Mouse (Mus musculus) heart, adult 18-20 months (tissue): ENCODE measurements around the gene Adgrf1. TPM values are rescaled to one million over a fixed set of nuclear protein-coding genes. Genes with fewer than 3 reads are reported as not detected.

Experiments used
- DNase-seq, 2 experiments: peaks; one replicate each; pipeline ENCODE4 v3.0.0; 2021 to 2022; ENCODE audit warnings: mixed read lengths in 1 of 2
- long read RNA-seq, 2 experiments: library from polyadenylated mRNA; stranded (forward); transcript quantifications; one replicate each; pipeline ENCODE4 v2.0.0; 2021
- total RNA-seq, 2 experiments: library from RNA; stranded (reverse); gene quantifications; 2 replicates each; pipeline ENCODE4 v1.2.3; 2021

The Adgrf1 gene
- total RNA-seq, result not detected
- long read RNA-seq, experiment 1, result 0 reads
- long read RNA-seq, experiment 2, result 0 reads

DNA sequence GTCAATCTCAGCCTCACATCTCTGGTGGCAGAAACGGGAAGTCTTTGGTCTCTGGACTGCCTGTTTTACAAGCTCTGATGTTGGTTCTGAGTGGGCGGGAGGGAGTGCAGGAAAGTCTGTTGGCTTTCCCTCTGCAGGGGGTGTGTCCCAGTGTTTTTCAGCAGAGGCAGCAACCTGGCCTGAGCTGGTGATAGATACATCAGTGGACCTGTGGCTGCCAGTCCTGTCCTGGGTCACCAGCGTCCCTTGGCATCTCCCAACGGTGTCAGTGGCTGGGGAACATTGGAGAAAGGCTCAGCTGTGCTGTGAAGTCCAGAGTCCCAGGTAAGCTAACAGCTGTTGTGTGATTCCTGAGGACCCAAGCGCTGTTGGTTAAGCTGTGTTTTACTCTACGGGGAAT is at the start of gene Adgrf1:
Gene Adgrf1, plus strand, starts transcription at position 169 of the 400 bp plus-strand sequence.
- no peak for DNase-seq

DNA sequence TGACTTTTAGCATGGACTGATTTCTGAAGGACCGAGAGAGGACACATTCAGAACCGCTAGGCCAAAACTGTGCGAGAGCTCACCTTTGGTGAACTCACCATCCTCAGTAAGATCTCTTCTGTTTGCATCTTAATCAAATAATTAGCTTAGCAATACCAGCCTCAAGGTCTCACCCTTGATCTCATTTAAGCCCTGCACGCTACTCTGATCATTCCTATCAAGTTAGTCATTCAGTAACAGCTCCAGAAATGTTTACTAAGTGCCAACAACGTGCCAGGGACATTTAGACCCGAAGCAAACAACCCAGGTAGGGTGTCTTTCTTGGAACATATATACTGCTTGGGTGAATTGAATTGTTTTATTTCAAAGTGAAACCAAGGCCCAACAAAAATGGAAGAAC is 44.0 kb upstream of the Adgrf1 start:
- DNase-seq, result no peak

DNA sequence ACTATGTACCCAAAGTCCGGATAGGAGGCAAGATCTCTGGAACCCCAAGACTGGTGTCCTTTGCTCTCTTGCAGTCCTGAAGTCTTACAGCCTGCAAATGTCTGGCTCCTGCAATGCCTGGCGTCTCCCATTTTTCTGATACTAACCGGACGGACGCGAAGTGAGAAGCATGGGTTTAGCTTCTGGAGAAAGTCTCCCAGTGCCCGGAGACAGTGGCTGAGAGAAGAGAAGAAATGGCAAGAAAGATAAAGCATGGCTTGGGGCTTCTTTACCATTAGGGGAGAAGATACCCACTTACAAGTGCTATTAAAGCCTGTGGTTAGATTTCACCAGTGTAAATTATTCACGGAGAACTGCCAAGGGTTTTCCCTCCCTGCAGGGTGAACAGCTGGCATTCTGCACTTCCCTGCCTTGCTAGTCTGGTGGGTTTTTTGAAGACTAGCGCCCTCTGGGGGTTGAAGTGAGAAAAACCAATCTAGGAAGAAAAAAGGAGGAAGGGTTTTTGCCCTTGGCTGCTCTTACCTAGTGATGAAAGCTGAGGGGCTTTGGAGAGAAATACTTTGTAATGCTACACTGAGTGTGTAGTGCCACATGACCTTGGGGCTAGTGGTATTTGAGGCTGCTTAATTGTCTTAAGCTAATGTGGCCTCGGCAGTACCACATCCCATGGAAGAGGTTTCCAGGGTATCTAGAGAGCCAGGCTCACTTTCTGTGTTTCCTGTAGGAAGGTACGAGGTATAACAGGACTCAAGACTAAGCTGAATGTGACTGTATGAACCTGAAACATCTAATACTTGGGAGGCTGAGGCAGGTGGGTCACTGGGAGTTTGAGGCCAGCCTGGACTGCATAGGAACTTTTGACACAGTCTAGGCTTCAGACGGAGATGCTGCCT is 40.3 kb upstream of the Adgrf1 start:
- peak; percentile 75 to 84 for DNase-seq

GRCm38 (mm10) chr17:43230821-43231220 is 39.3 kb upstream of the Adgrf1 start:
- DNase-seq, result no peak

DNA sequence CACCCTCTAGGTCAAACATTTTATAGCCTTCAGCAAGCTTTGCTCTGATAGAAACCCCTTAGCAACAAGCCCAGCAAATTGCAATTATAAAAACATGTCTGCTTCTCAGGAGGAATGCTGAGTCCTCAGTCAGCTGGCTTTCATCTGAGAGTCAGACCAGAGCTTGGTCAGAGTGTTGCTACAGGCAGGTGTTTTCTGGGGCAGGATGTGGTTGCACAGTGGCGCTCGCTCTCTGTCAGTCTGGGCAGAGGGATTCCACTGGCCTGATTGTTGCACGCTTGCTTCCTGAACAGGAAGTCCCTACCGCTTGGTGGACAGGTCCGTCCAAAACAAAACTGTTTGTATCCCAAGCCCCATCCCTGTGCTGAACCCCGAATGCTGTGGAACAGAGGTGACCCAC is 37.4 kb upstream of the Adgrf1 start:
- peak in 1 of 2 experiments; percentile 27 for DNase-seq

DNA sequence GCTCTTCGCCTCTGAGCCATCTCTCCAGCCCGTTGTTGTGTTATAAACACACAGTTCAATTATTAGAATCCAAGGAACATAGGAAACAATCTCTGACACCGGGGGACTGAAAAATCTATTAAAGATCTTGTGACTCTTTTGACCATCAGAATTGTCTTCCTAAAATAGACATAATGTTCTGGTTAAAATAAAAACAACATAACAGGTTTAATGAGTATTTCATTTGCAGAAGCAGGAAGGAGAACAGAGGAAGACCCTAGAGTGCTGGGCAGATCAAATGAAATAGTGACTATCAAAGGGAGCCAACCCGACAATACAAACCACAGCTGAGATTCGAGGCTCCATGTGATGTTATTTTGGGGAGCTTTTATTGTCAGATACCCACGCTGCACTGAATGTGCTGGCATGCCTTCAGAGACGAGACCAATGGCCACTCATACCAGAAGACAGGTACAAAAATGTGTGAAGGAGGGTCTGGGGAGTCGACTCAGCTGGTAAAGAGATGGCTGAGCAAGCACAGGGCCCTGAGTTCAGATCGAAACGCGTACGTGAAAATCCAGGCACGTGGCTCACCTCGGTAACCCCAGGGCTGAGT is 33.4 kb upstream of the Adgrf1 start:
- peak in 1 of 2 experiments; percentile 44 for DNase-seq

GRCm38 (mm10) chr17:43239035-43239434 is 31.1 kb upstream of the Adgrf1 start:
- DNase-seq, result no peak

- DNase-seq, result peak; percentile 84 to 92
These were observed 29.0 kb upstream of the Adgrf1 start for GRCm38 (mm10) chr17:43241134-43241533.

DNA sequence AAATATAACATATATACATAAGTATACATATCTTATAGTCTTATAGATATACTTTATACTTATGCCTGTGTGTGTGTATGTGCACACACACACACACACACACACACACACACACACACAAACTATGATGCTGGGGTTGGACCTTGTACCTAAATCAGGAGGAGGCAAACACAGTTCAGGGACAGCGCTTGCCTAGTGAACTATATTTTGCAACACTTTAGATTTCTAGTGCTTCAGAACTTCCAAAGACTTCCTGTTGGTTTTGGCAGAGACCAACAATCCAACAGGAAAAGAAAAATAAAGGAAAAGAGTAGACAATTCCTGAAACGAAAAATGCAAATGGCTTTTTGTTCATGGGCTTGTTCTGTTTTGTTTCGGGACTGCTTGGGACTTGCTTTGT is 27.5 kb upstream of the Adgrf1 start:
- DNase-seq, result no peak

GRCm38 (mm10) chr17:43245364-43245763 is 24.8 kb upstream of the Adgrf1 start:
- DNase-seq, result no peak

- no peak for DNase-seq
These were observed 22.9 kb upstream of the Adgrf1 start for GRCm38 (mm10) chr17:43247245-43247644.

GRCm38 (mm10) chr17:43249645-43250044 is 20.5 kb upstream of the Adgrf1 start:
- peak in 1 of 2 experiments; percentile 23 for DNase-seq

- peak; percentile 75 to 77 for DNase-seq
These were observed 18.6 kb upstream of the Adgrf1 start for GRCm38 (mm10) chr17:43251249-43252125.

GRCm38 (mm10) chr17:43252846-43253245 is 17.3 kb upstream of the Adgrf1 start:
- peak; percentile 34 to 49 for DNase-seq

DNA sequence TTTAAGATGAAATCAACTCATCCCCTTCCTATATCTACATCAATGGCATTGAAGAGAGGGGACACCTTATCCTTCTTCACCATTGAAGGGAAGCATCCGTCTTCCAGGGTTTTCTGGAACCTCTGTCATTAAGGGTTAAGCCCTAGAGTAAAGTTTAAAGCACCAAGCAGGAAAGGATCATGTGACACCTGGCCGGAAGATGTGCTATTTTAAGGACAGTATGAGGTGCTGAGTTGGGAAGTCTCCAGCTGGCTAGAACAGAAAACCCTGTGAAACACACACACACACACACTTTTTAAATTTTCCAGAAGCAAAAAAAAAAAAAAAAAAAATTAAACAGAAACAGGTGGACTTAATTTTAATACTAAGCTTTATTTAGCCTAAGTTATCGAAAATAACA is 15.9 kb upstream of the Adgrf1 start:
- DNase-seq, result peak; percentile 57 to 83

DNA sequence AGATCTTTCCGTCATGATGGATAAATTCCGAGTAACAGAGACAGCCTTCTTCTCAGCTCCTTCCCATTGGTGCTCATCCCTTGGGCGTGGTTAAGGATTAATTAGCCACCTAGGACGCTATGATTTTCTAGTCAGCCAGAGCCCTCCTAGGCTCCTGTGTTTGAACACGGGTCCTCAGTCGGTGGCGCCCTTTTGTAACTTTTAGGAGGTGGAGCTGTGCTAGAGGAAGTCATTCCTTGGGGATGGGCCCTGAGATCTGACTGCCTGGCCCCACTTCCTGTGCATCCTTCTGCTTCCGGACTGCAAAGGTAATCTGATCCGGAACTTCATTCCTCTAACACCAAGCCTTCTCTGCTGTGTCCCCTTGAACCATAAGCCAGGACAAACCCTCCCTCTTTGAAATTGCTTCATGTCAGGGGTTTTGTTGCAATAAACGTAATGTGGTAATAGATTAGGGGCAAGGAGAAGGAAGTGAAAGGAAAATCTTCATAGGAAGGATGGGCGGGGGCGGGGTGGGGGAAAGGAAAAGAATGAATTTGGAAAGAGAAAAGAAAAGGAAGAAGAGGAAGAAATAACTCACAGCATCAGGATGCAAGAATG is 13.5 kb upstream of the Adgrf1 start:
- no peak for DNase-seq

- DNase-seq, result peak; percentile 55 to 69
These were observed 12.4 kb upstream of the Adgrf1 start for GRCm38 (mm10) chr17:43257699-43258098.

DNA sequence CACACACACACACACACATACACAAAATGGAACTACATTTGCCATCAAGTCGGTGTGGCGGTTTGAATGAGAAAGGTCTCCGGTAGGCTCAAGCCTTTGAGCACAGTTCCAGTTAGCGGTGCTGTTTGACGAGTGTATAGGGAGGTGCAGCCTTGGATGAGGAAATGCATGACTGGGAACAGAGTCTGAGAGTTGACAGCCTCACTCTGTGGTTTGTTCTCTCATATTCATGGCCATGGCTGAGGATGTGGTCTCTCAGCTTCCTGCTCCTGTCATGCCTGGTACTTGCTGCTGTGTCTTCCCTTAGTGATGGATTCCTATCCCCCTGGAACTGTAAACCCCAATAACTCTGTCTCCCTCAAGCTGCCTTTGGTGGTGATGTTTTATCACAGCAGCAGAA is 8.2 kb upstream of the Adgrf1 start:
- DNase-seq, result no peak

GRCm38 (mm10) chr17:43264739-43265138 is 5.4 kb upstream of the Adgrf1 start:
- no peak for DNase-seq

GRCm38 (mm10) chr17:43265178-43265837 is 4.8 kb upstream of the Adgrf1 start:
- peak; percentile 74 to 87 for DNase-seq

GRCm38 (mm10) chr17:43265944-43266343 is 4.2 kb upstream of the Adgrf1 start:
- no peak for DNase-seq
